Mouse (Mus musculus) liver, adult 2 months (tissue): ENCODE results near the gene Noct.

Experiments
- CTCF ChIP-seq: fragments of 200-500 bp; IDR thresholded peaks from 2 replicates; pipeline ENCODE4 v1.5.1; 2011; ENCODE audit warnings: low read depth, low read length, control low read depth
- POLR2A ChIP-seq: fragments of 200-500 bp; IDR thresholded peaks from 2 replicates; pipeline ENCODE4 v1.6.1; 2011; ENCODE audit warnings: low read length, control low read depth; ENCODE audit not compliant: insufficient read depth; ENCODE audit errors: extremely low read depth

DNA sequence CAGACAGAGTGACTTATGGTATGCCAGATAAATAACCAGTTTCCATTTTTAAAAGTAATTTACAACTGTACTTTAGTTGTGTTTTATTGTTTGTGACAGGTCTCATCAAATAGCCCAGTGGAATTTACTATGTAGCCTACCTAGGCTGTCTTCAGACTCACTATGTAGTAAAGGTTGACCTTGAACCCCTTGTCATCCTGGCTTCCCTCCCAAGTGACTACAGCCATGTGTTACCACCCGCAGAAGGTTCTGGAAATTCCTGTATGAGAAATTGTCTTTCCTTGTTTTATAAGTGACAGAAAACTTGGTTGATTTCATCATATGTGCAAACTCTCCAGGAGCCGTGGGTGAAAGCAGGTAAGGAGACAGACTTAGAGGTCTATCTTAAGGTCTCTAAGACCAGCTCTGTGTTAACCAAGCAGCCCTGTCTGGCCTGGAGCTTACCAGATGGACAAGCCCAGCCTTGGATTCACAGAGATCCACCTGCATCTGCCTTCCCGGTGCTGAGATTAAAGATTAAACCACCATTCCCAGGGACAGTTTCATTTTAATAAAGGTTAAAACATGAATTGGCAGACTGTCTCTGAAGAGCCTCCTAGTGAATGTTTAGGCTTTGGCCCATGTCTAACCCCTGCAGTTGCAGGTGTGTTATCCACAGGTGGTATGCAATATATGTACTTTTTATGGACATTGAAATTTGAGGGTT is 8.1 kb downstream of the Noct start:
- TF ChIP-seq CTCF (no peak), POLR2A (no peak)
